Mouse (Mus musculus): ENCODE data around the gene Nsun2. TPM values are rescaled to one million over a fixed set of nuclear protein-coding genes. Genes with fewer than 3 reads are reported as not detected.

Gene Nsun2
- 10 to 100 TPM; 68.5 to 81.1 TPM for total RNA-seq (2021)
- long read RNA-seq, experiment 1, full-length matches to known transcripts = 142 of 167 reads
- long read RNA-seq, experiment 1, partial matches to known transcripts = 16 of 167 reads
- long read RNA-seq, experiment 1, other reads (novel, unspliced or antisense) = 9 of 167 reads
- long read RNA-seq, experiment 2, full-length matches to known transcripts = 79 of 89 reads
- long read RNA-seq, experiment 2, partial matches to known transcripts = 8 of 89 reads
- long read RNA-seq, experiment 2, other reads (novel, unspliced or antisense) = 2 of 89 reads

DNA sequence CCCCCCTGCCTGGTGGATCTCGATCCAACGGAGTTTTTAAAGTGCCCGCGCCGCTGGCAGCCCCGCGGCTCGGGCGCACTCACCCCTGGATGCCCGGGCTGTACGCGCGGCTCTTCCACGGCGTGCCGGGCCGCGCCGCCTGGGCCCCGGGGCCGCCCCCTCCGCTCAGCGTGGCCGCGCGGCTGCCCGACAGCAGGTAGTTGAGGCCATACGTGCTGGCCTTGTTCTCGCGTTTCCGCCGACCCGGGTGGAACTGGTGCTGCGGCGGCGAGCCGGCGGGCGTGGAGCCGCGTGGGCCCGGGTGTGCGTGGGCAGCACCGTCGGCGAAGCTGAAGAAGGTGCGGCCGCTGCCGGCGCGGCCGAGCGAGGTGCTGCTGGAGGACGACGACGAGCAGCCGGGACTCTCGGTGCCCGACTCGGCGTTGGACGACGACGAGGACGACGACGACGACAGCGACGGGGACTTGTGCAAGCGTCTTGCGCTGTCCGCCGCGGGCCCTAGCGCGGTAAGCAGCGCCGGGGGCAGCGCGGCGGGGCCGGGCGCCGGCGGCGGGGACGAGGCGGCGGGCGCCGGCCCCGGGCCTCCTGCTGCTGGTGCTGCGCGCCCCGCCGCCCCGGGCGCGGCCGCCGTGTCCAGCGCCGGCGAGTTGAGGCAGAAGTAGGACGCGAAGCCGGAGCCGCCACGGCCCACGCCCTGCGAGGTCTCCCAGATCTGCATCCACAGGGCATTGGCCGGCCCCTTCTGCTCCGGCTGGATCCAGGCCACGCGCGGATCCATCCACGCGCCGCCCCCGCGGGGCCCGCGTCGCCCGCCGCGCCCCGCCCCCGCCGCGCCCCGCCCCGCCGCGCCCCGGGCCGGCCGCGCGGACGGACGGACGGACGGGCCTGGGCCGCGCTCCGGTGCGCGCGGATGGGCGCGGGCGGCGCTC is at the start of gene Nsun2:
Gene Nsun2 (plus strand): TSS at position 342 of the 929 bp plus-strand sequence.
- peak; percentile 73 for DNase-seq

DNA sequence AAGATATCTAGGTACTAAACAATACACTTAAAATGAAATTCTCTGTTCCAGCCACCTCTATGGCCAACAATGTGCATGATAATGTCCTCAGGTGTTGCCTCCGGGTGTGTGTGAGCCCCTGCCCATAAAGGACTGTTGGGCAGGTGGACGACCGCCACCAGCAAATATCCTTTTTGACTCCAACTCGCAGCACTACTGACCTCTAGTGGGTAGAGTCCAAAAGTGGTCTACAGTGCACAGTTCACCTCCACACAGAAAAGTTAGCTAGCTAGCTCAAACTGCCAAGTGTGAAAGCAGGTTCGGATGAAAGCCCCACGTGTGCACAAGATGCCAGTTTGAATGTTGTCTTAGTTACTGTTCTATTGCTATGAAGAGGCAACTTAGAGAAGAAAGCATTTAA is 48.2 kb upstream of the Nsun2 start:
- DNase-seq = peak; percentile 42

DNA sequence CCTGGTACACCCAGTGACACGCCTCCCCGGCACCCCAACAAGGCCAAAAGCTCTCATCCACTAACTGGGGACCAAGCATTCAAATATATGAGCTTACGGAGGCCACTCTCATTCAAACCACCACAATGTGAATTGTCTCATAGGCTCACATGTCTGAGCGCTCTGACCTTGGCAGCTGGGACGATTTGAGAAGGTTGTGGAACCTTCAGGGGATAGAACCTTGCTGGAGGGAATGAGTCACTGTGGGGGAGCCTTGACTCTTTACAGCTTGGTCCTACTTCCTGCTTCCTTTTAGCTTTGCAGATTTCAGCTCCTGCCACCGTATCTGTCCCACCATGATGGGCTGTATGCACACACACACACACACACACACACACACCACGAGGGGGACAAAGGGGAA is 47.7 kb upstream of the Nsun2 start:
- peak; percentile 29 for DNase-seq

DNA sequence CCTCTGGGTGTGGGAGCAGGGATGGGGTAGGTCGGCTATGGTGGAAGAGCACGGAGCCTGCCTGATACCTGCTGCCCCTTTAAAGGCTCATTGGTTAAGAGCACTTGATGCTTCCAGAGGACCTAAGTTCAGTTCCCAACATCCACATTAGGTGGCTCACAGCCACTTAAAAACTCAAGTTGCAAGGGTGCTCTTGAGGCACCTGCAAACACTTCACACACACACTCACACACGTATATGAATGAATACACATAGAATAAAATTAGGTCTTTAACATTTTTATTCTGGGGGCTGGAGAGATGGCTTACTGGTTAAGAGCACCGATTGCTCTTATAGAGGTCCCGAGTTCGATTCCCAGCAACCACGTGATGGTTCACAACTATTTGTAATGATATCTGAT is 46.4 kb upstream of the Nsun2 start:
- peak; percentile 1 for DNase-seq

DNA sequence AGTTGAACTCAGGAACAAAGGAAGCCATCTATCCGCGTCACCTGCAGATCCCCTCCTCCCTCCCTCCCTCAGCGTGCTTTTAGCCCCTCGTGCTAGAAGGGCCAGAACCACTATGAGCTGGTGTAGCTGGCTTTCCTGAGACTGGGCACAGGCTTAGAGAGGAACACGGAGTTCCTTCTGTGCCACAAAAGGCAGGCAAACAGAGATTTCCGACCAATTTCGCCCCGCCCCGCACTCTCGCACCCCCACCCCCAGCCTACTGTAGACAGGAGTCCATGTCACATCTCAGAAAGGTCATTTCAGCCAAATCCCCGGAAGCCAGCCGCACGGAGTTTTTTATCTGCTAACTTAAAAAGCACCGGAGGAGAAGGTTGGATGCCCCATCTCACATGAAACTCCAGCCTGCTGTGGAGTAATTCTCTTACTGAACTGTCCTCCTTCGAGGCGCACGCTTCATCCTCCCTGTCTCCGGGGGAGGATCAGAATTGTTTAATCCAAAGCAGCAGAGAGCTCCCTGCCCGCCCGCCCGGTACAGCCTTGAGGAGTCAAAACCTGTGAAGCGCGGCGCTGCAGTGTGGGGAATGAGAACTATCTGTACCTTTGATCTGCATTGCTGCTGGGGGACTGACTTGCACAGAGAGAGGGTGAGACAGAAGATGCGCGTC is 45.8 kb upstream of the Nsun2 start:
- DNase-seq = peak; percentile 45

DNA sequence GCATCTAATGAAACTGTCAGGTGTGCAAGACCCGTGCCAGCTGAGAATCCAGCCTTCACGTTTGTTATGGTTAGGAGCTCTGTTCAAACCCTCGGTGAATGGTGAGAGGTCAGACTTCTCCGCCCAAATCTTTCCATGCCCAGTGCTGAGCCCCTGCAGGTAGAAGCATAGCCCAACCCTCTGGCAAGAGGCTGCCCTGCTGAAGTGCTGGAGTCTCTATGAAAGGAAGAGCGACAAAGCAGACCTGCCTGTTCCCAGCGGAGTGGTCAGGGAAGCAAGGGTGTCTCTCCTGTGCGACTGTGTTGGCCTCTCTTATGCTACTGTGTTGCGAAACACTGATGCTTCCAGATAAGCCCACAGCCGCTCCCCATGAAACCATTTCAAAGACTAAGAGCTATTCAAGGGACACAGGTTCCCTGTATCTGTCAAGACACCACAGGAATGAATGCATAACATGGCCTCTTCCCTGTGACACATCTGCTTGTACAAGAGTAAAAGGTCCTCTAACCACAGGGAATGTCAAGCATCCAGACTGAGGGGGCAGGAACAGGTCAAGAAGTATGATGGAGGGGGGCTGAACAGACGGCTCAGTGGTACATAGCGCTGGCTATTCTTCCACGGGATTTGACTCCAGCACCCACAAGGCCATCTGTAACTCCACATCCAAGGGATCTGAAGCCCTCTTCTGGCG is 44.8 kb upstream of the Nsun2 start:
- DNase-seq = peak; percentile 4

DNA sequence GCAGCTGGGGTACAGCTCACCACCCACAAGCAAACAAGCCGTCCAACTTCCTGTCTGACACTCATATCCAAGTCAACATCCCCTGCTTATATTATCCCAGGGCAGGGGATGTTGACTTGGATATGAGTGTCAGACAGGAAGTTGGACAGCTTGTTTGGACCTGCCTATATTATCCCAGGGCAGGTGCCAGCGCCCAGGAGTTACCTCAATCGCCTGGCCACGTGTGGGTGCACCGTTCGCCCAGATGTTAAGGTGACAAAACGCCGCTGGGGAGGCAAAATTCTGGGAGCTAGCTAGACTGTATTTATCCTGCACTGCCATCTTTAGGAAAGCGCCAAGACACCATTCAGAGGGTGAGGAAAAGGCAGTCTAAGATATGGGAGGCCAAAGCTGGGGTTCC is 43.8 kb upstream of the Nsun2 start:
- DNase-seq = peak; percentile 0

DNA sequence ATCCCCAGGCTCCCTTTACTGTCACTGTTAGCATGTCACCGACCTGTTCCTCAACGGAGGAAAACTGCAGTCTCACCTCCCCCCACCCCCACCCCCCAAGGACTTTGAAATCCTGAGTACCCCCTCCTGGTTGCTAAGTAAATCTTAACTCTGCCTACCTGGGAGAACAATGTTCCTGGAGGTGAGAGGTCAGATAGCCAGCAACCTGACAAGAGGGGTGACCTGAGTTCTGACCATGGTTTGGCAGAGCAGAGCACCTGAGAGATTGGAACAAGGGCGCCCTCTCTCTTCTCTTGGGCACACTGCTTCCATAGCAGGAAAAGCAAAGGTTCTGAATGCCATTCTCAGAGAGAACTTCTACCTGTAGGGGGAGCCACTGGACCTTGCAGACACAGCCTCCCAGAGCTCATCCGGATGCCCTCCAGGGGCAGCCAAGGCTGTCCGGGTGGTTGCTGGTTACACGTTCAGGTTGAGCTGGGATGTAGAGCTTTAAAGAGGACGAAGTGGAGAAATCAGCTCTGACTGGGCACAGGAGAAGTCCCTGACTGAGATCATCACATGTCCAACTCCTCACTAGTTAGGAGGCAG is 40.6 kb upstream of the Nsun2 start:
- DNase-seq = peak; percentile 76

DNA sequence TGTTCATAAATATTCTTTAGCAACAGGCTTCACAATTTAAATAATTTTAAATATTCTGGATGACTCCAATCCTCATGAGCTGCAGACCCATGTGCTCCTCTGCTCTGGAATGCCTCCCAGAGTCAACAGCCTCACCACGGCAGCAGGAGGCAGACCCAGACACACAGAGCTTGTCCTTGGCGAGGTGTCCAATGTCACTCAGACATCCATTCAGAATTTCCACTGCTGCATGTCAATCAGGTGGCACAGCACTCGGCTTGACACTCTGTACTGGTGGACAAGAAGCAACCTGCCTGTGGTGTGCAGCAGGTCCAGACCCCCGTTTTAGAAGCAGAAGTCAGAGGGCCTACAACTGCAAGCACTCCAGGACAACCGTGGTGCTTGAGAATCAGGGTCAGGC is 35.3 kb upstream of the Nsun2 start:
- no peak for DNase-seq

DNA sequence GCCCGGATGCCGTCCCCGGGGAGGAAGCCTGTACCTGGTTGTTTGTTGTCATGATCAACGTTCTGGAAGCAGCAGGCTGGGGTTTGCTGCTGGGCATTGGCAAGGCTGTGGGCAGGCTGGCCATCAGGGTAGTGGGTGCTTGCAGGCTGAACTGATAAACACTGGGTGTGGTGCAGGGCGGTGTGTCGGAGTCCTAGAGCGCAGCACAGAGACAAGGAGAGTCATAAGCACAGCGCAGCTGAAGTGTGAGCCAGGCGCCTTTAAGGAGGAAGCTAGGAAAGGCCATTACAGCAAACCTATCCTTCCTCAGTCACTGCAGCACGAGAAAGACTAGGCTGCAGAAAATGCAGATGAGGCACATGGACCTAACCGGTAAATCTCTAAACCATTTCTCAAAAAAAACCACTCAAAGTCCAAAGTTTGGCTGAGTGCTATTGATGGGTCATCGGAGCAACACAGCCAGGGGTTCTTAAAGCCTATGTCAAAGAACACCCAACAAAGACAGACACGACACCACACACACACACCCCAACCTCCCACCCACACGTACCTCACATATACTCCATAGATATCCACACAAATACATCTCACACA is 31.3 kb upstream of the Nsun2 start:
- no peak for DNase-seq

DNA sequence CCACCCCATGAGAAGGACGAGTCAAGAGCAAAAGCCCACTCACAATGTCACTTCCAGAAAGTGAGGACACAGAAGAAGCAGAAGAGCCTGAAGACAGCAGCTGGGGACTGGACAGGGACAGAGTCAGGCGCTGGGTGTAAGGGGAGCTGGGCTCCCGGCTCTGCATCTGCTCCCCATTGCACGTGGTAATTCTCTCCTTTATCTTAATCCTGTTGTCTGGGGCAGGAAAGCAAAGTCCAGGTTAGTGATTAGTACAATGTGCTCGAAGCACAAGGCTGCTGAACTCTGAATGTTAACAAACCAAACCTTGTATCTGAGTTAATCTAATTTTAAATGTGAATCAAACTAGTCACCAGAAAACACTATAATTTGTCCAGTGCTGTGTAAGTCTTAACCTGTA is 30.7 kb upstream of the Nsun2 start:
- DNase-seq = no peak

DNA sequence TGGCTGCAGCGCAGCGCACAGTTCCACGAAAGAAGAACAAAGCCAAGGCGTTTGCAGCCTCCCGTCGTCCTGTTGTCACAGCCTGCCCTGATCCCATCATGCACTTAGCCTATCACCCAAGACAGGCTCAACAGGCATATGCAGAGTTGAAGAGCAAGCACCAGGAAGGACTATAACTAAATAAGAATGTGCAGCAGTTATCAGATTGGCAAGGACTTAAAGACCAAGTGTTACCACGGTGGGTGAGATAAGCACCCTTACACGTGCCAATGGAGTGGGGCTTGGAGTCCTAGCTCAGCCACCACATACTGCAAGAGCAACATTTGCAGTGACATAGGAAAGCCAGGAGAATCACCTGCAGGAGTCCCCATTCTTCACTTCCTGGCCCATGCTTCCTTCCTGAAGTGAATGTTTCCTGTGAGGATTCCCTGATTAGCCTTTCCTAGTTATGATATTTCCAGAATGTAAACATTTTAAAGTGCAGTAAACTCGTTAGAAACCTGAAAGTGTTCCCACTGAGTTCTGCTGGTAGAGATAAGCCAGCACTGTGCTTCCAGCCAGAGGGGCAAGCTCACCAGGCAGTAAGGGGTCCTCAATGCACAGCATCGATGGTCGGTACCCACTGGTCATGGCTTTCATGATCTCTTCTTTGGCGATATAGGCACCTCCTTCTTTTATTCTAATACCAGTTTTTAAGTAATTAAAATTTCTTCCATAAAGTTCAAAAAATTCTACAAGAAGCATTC is 27.0 kb upstream of the Nsun2 start:
- no peak for DNase-seq

DNA sequence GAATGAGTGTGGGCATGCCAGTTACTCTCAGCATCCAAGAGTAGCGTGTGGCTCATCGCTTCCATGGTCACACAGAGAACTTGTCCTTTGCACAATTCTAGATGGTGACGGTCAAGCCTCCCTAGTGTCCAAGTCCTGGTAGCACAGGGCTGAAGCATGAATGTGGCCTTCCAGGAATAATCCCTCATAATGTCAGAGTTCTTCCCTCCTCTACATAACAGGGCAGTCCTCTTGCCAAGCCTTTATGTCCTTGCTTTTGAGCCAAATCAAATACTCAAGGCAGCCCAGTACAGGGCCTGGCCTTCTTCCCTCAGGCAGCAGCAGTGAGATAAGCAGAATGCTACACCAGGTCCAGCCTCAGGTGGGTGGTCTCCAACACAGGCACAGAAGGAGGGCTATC is 25.9 kb upstream of the Nsun2 start:
- peak; percentile 48 for DNase-seq

DNA sequence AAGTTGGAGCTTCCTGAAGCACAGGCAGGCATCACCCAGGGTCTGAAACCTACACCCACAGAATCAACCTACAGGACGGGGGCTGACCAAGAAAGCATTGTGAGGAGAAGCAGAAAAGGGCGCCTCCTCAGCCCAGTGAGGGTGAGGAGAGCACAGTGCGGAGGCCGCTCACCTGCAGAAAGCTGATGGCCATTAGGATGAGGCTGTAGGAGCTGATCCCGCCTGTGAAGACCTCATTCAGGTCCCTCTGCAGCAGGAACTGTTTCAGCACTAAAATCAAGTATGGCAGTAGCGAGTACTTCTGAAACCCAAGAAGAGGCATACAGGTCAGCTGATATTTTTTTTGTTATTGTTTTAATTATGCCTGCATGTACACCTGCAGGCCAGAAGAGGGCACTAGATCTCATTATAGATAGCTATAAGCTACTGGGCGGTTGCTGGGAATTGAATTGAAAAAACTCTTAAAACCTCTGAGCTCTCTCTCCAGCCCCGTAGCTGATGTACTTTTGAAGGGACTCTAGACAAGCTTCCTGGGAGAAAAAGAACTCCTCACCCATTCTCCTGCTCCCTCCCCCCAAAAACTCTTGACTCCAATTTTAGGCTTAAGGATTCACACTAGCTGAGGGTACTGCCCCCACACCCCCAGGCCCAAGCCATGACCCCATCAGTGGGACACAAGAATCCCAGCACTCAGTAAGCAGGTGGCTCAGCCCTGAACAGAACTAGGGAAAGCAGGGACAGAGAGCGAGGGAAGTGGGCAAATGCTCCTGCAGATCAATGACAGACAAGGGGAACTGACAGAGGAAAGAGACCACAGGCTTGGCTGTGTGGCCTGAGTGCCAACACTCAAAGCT is 23.9 kb upstream of the Nsun2 start:
- no peak for DNase-seq

DNA sequence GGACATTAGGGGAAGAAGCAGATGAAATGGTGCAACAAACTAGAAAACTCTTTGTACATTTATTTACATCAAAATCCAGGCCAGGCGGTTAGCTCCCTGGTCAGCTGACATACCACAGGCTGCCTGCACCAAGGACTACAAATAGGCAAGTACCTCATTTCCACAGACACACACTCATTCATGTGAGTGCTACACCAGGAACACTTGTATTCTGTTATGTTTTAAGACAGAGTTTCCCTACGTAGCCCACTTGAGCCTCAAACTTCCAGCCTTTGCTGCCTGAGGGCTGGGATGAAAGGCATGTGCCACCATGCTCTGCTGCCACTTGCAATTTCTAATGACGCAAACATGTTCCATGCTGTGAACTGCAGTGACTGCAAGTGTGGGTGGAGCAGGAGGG is 18.5 kb upstream of the Nsun2 start:
- DNase-seq = no peak

DNA sequence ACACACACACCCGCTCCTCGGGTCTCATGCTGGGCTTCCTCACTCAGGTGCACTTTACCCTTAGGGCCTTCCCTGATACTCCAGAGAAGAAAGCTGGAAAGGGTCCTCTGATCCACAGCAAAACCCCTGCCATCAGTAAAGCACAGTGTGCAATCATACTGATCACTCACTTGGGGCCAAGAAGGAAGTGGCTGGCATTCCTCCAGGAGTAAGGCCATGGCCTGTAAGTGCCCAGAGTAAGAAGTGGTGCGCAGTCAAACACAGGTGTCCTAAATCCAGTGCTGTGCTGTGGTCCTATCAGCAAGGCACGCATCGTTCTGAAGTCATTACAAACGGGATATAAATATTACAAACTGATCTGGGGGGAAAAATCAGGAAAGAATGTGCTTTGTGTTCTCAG is 16.1 kb upstream of the Nsun2 start:
- DNase-seq = peak; percentile 45

DNA sequence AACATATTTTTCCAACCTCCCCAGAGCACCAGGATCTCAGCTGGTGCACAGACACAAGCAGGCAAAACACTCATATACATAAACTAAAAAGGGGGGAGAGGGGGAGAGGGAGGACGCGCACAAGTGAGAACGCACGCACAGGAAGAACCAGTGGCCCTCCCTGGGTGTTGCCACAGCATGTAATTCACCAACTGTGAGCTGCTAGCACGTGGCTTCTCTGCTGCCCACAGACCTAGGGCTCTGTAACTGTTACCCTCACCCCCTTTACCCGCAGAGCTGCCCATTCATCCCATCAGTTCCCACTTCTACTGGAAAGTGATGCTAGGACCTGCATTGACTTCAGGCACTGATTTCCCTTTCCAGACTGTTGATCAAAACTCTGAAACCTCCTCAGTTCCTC is 14.4 kb upstream of the Nsun2 start:
- no peak for DNase-seq

DNA sequence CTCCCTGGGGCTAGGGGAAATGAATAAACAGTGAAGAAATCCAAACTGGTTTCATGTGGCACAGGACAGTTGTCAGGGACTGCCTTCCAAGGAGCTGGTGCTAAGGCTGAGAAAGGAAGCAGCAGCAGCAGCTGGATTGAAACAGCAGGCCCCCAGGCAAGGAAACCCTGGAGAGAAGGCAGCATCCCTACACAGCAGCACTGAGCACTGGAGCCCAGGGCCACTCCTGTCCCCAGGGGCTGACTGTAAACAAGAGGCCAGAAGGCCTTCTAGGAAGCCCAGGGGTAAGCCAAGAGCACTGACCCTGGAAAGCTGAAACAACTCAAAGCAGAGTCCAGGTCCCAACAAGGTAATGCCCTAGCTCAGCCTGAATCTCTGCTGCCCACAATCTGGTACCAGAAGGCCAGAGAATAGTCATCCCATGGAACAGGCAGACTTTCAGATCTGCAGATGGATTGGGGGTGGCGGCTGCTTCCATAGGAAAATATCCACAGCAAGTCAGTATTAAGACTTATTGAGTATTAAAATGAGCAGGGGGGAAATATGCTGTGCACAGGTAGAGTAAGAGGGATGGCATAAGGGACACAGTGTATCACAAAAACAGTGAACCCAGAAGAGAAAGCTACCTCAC is 11.3 kb upstream of the Nsun2 start:
- no peak for DNase-seq

DNA sequence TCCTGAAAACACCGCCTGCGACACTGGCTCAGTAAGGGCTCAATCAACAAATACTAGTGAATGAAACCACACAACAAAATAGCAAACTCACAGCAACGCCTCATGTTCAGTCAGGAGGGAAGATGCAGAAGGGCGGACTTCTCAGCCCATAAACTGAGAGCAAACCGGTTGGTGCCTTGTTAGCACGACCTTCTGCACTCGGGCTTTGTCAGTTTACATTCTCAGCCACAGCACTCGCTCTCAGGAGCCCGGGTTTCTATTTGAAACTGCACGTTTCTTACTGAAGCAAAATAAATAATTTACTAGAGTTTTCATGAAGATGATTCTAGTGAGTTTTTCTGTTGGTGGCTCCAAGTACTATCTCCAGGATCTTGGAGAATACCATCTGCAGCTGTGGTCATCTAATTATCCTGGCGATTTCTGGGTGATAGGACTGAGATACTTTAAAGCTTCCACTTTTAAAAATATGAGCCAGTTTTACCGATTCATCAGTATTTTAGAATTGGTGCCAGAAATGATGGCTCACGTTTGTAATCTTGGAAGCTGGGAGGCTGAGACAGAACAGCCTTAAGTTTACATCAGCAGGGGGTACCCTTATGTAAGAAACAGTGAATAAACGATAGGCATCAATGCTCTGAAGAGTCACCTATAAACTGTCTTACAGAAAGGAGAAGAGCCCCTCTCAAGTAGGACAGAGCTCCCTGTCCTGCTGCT is 9.9 kb upstream of the Nsun2 start:
- no peak for DNase-seq

All from adrenal gland, postnatal 10 days (tissue).